Mouse (Mus musculus) stomach, embryonic 16.5 days (tissue): ENCODE measurements around the gene Fam110a. TPM values are rescaled to one million over a fixed set of nuclear protein-coding genes. Genes with fewer than 3 reads are reported as not detected.

Experiments
- ATAC-seq: fragments of 200-750 bp; cut with Nextera tagmentation; 2 replicates; pipeline ENCODE4 v1.8.0; 2017; ENCODE audit warnings: moderate number of reproducible peaks, moderate TSS enrichment; ENCODE audit not compliant: insufficient read depth, low FRiP score
- H3K27ac ChIP-seq: fragments of 300-500 bp; sonication (generic); 2 replicates; pipeline ENCODE4 v1.5.1; 2014; ENCODE audit warnings: low read length
- H3K27me3 ChIP-seq: fragments of 300-500 bp; sonication (generic); 2 replicates; pipeline ENCODE4 v1.6.1; 2014; ENCODE audit warnings: low read length, control low read depth, mixed read lengths; ENCODE audit not compliant: control insufficient read depth, insufficient read depth
- H3K36me3 ChIP-seq: fragments of 300-500 bp; sonication (generic); 2 replicates; pipeline ENCODE4 v1.6.1; 2014; ENCODE audit warnings: low read length; ENCODE audit not compliant: control insufficient read depth, insufficient read depth
- H3K4me1 ChIP-seq: fragments of 300-500 bp; sonication (generic); 2 replicates; pipeline ENCODE4 v1.6.1; 2014; ENCODE audit warnings: low read length, control low read depth, mixed read lengths; ENCODE audit not compliant: control insufficient read depth, insufficient read depth
- H3K4me2 ChIP-seq: fragments of 300-500 bp; sonication (generic); 2 replicates; pipeline ENCODE4 v1.6.1; 2014; ENCODE audit warnings: low read depth, low read length, mixed read lengths
- H3K4me3 ChIP-seq: fragments of 300-500 bp; sonication (generic); replicated peaks from 2 replicates; pipeline ENCODE4 v1.5.1; 2014; ENCODE audit warnings: mild to moderate bottlenecking, low read length
- H3K9ac ChIP-seq: fragments of 300-500 bp; sonication (generic); 2 replicates; pipeline ENCODE4 v1.6.1; 2014; ENCODE audit warnings: low read length
- H3K9me3 ChIP-seq: fragments of 300-500 bp; sonication (generic); replicated peaks from 2 replicates; pipeline ENCODE4 v1.6.1; 2016; ENCODE audit warnings: low read length, control low read depth; ENCODE audit not compliant: control insufficient read depth
- WGBS: fragments of 180-500 bp; shearing (Covaris S2); extraction: QIAGEN DNeasy Blood & Tissue Kit; methylation state at CpG from one replicate; pipeline ENCODE4 v1.1.7; 2014; 5-methylcytosine and 5-hydroxymethylcytosine counted together
- polyA plus RNA-seq: library from polyadenylated mRNA; unstranded; fragments of >200 nt; fragmentation: Nextera tagmentation; extraction: Ambion mirVana; gene quantifications from 2 replicates; pipeline ENCODE4 v1.2.1, GENCODE M21; 2015

Fam110a gene
- polyA plus RNA-seq, 1 experiment from 2014 or later = 32.7 TPM

DNA sequence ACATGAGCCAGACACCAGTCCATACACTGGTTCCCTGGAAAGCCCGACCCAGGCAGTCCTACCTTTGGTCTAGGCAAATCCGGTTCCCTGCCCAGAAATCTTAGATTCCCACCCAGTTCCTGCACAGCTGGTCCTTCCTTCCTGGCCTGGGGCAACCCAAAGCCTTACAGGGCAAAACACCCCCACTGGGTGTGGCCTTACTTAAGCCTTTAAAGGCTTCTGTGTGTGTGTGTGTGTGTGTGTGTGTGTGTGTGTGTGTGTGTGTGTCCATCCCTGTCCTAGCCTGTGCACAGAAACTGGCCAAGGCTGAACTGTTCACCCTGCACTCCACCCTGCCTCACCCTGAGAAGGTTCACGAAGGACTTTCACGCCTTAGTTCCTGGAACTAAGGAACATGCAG lies 32.2 kb upstream of the Fam110a start:
- no peak overlapping the region for H3K4me3 ChIP-seq
- no peaks in the 10 kb centered on the region for H3K9me3 ChIP-seq
- H3K9ac ChIP-seq = 0 out of 2 replicates have a peak overlapping the region, but pooled peaks have one; percentile 5
- peak; percentile 88 for ATAC-seq
- 56% methylated on average over 4 of the region's 4 CpGs for WGBS
- H3K27me3 ChIP-seq = no peaks in the 10 kb centered on the region
- no peaks in the 10 kb centered on the region for H3K36me3 ChIP-seq
- peaks cover 8% of the 10 kb centered on the region; the same call in 1 of the 2 replicates for H3K4me1 ChIP-seq
- peak overlapping the region; percentile 88 for H3K27ac ChIP-seq
- H3K4me2 ChIP-seq = no peak overlapping the region

DNA sequence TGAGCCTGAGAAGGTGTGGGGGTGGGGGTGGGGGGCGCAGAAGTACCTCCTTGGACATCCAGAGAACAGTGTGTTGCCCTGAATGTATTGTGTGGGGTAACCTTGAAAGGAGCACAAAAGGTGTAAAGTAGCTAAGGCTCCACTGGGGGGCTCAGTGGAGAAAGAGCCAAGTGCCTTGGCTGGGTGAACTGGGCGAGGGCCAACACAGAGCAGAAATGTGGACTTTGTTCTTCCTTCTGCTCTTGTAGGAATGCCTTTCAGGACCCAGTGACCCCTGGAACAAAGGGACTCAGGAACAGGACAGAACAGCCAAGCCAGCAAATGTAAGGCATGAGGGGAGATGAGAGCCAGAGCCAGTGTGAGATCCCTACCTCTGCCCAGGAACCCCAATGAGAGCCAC lies 31.7 kb upstream of the Fam110a start:
- H3K27ac ChIP-seq = peak overlapping the region; percentile 88
- WGBS = 24% methylated on average over 2 of the region's 2 CpGs
- peak; percentile 72 for ATAC-seq

DNA sequence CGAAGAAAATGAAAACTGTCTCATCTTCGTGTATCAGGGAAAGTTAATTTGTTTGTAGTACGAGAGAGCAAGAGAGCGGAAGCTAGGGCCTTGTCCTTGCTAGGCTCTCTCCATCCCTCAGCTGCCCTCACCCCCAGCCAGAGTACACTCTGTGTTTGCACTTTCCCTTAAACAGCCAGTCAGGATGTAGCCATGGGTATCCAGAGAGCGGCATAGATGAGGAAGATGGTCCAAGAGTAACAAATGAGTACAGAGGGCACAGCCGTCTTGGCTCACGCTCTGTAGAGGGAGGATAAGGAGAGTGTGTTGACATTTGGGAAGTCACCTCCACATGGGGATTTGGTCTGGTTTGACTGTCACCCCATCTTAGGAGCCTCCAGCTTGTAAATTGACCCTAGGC lies 30.6 kb upstream of the Fam110a start:
- Histone ChIP-seq H3K9me3 (no peaks in the 10 kb centered on the region), H3K4me3 (no peak overlapping the region), H3K9ac (no peak overlapping the region), H3K4me2 (no peak overlapping the region), H3K36me3 (no peaks in the 10 kb centered on the region), H3K27ac (no peak overlapping the region), H3K27me3 (no peaks in the 10 kb centered on the region), H3K4me1 (peaks cover 8% of the 10 kb centered on the region; the same call in 1 of the 2 replicates)
- no peak for ATAC-seq
- 72% methylated on average over 7 of the region's 7 CpGs for WGBS

More for the DNA sequence above, 31.7 kb upstream of the Fam110a start:
- Histone ChIP-seq H3K9me3 (no peaks in the 10 kb centered on the region), H3K9ac (0 out of 2 replicates have a peak overlapping the region, but pooled peaks have one; percentile 5), H3K4me3 (no peak overlapping the region), H3K4me1 (peaks cover 8% of the 10 kb centered on the region; the same call in 1 of the 2 replicates), H3K36me3 (no peaks in the 10 kb centered on the region), H3K4me2 (no peak overlapping the region), H3K27me3 (no peaks in the 10 kb centered on the region)

DNA sequence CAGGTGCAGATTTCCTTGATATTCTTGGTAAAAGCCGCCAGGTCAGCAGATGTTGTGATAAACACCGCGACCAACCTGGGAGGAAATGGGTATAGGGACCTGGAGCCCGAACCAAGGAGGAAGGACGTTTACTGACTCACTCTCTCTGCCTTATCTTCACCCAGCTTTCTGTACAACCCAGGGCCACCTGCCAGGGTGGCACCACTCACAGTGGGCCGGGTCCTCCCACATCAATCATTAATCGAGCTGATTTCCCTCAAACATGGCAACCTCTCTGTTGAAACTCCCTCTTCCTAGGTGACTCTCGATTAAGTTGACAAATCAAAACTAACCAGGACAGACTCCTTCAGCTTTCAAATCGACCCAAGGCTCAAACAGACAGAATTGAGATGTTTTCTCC lies 30.2 kb upstream of the Fam110a start:
- no peak overlapping the region for H3K27ac ChIP-seq
- no peaks in the 10 kb centered on the region for H3K9me3 ChIP-seq
- no peak overlapping the region for H3K4me3 ChIP-seq
- WGBS = 67% methylated on average over 9 of the region's 9 CpGs
- no peak overlapping the region for H3K9ac ChIP-seq
- H3K4me1 ChIP-seq = peaks cover 8% of the 10 kb centered on the region; the same call in 1 of the 2 replicates
- H3K27me3 ChIP-seq = no peaks in the 10 kb centered on the region
- no peak for ATAC-seq
- H3K36me3 ChIP-seq = no peaks in the 10 kb centered on the region
- H3K4me2 ChIP-seq = no peak overlapping the region

DNA sequence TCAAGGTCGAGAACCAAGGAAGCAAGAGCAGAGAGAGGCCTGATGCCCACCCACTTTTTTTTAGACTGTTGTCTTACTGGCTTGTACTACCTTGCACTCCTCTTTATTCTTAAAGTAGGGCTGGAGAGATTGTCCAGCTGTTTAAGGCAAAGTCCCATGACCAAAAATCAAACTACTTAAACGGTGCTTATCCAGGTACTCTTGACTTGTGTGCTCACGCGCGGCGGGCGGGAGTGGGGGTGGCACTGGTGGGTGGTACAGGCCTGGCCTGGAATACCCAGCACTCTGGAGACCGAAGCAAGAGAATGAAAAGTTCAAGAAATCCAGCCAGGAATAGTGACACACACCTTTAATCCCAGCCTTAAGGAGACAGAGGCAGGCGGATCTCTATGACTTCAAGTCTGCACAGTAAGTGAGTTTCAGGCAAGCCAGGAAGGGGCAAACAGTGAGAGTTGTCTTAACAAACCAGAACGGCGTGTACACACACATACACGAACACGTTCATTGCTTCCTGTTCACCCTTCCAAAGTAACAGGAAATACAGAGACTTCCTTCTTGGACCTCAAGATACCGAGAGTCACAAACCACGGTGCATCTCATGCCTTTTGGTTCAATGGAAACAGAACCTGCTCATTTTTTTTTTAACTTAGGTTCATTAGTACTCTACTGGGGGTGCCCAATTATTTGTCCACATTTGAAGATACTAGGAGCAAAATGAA lies 29.2 kb upstream of the Fam110a start:
- Histone ChIP-seq H3K9ac (no peak overlapping the region), H3K27me3 (no peaks in the 10 kb centered on the region), H3K36me3 (no peaks in the 10 kb centered on the region), H3K4me2 (no peak overlapping the region), H3K4me3 (no peak overlapping the region), H3K4me1 (peaks cover 8% of the 10 kb centered on the region; the same call in 1 of the 2 replicates), H3K9me3 (no peaks in the 10 kb centered on the region), H3K27ac (no peak overlapping the region)
- no peak for ATAC-seq
- 85% methylated on average over 15 of the region's 15 CpGs for WGBS

DNA sequence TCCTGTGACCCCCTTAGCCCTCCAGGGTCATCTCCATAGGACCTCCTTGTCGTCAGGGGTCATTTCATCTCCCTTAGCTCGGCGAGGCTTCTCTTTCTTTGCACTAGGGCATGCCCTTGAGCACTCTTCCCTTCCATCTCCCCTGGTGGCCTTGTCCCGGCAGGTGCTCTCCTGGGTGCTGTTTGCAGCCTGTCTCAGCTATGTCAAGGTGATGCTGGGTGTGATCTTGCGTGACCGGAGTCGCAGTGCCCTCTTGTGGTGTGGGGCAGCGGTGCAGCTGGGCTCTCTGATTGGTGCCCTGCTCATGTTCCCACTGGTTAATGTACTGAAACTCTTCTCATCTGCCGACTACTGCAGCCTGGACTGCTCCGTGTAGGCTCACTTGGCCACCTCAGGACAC lies 27.8 kb upstream of the Fam110a start:
- peaks cover 8% of the 10 kb centered on the region; the same call in 1 of the 2 replicates for H3K4me1 ChIP-seq
- H3K36me3 ChIP-seq = no peaks in the 10 kb centered on the region
- H3K27me3 ChIP-seq = no peaks in the 10 kb centered on the region
- no peak overlapping the region for H3K4me3 ChIP-seq
- no peak overlapping the region for H3K27ac ChIP-seq
- 51% methylated on average over 10 of the region's 10 CpGs for WGBS
- no peak for ATAC-seq
- no peak overlapping the region for H3K4me2 ChIP-seq
- H3K9me3 ChIP-seq = no peaks in the 10 kb centered on the region
- no peak overlapping the region for H3K9ac ChIP-seq

DNA sequence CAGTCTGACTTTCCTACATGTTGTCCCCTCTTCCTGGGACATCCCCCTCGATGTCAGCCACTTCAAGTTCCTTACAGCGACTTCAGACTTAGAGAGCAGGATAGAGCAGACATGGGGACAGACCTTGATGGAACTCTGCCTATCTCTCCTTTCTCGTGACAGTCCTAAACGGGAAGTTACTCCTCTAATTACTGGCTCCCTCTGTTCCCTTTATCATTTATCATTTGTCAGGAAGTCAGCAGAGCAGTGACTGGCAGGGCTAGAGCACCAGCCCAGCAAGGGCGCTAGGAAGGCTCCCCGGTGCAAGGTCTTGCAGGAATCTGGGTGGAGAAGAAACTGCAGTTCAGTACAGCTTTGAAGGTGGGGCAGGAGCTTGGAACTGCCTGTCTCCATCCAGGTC lies 22.5 kb upstream of the Fam110a start:
- no peak overlapping the region for H3K27ac ChIP-seq
- peaks cover 6% of the 10 kb centered on the region; the same call in 1 of the 2 replicates for H3K4me1 ChIP-seq
- no peak overlapping the region for H3K4me3 ChIP-seq
- H3K9ac ChIP-seq = no peak overlapping the region
- no peaks in the 10 kb centered on the region for H3K36me3 ChIP-seq
- no peak for ATAC-seq
- WGBS = 46% methylated on average over 6 of the region's 6 CpGs
- H3K9me3 ChIP-seq = no peaks in the 10 kb centered on the region
- H3K4me2 ChIP-seq = no peak overlapping the region
- H3K27me3 ChIP-seq = no peaks in the 10 kb centered on the region; the same call in 1 of the 2 replicates

DNA sequence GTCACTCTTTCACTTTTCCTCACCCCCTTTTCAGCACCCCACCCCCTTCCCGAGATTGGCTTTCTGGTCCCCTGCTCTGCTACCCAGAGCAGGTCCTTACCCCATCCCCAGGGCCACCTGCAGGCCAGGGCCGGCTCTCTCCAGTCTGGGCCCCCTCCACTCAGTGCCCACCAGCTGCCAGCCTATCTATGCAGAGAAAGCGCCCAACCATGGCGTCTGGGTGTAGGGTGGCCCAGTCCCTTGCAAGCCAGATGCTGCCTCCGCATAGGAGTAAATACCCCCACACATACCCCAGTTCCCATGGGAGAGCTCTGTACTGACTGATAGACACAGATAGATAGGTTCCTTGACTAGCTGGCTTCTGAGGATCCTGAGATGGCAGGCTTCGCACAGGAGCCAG lies 20.7 kb upstream of the Fam110a start:
- no peak overlapping the region for H3K4me2 ChIP-seq
- no peak for ATAC-seq
- no peaks in the 10 kb centered on the region for H3K9me3 ChIP-seq
- no peak overlapping the region for H3K9ac ChIP-seq
- no peak overlapping the region for H3K4me3 ChIP-seq
- H3K4me1 ChIP-seq = peaks cover 12% of the 10 kb centered on the region
- H3K27me3 ChIP-seq = no peaks in the 10 kb centered on the region; the same call in 1 of the 2 replicates
- 67% methylated on average over 6 of the region's 6 CpGs for WGBS
- H3K27ac ChIP-seq = no peak overlapping the region
- no peaks in the 10 kb centered on the region for H3K36me3 ChIP-seq

DNA sequence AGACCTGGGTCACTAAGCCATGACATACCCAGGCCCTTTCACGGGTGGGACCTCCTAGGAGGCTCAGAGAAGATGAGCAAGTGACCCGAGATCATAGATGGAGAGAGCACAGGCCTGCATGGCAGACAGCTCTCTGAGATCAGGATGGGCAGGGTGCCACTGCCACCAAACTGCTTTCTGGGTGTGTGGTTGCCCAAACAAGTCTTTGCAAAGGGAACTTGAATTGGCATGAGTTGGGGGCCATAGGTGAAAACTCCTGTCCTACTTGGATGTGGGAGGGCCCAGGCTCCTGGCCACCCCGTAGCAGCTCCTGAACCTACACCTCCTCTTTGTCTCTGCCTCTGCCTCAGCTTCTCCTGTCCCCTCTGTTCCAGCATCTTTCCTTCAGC lies 20.3 kb upstream of the Fam110a start:
- H3K36me3 ChIP-seq = no peaks in the 10 kb centered on the region
- peaks cover 12% of the 10 kb centered on the region for H3K4me1 ChIP-seq
- 44% methylated on average over 3 of the region's 3 CpGs for WGBS
- 0 out of 2 replicates have a peak overlapping the region, but pooled peaks have one; percentile 48 for H3K9ac ChIP-seq
- ATAC-seq = no peak
- H3K9me3 ChIP-seq = no peaks in the 10 kb centered on the region
- peak overlapping the region; percentile 46 for H3K4me2 ChIP-seq
- H3K27ac ChIP-seq = no peak overlapping the region
- H3K4me3 ChIP-seq = peak overlapping the region; percentile 33
- peaks cover 3% of the 10 kb centered on the region; the same call in 1 of the 2 replicates for H3K27me3 ChIP-seq
